Comparison of ENCODE assay signal across 19 mouse cellular contexts in the genomic region with DNA sequence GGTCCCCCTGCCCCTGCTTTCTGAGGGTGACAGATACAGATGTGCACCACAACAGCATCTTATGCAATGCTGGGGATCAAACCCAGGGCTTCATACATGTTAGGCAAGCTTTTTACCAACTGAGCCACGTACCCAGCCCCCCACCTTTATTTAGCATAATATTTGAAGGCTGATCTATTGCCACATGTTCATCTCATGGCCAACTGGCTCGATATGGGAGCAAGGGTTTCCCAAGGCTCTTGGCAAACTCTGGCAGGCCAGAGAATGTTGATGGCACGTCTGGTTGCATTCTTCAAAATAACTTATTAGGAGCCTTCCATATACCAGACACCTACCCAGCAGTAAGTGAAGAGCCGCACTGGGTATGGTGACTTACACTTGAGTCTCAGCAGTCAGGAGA.
"Had no signal": no experiment of that assay in that cellular context is flagged by ENCODE, and none has a peak within 500 bp of the region (broad histone marks: within the 10 kb centered on the region; RNA-seq: fewer than 3 reads in every experiment).

No protein-coding gene starts in this region.

- H3K36me3 ChIP-seq: limb, embryonic 12.5 days; limb, embryonic 15.5 days; lung, embryonic 15.5 days; midbrain, embryonic 10.5 days; neural tube, embryonic 12.5 days; neural tube, embryonic 15.5 days had no signal

- H3K27me3 ChIP-seq: limb, embryonic 15.5 days; lung, embryonic 15.5 days; megakaryocyte, embryonic 14.5 days; neural tube, embryonic 12.5 days had no signal

- H3K4me3 ChIP-seq: limb, embryonic 12.5 days; limb, embryonic 15.5 days; lung, embryonic 15.5 days; megakaryocyte, embryonic 14.5 days; midbrain, embryonic 10.5 days; neural tube, embryonic 12.5 days; neural tube, embryonic 15.5 days had no signal

- DNase-seq: kidney, adult 2 months; kidney, postnatal 36 days; left cerebral cortex, postnatal 4 days; lung, adult 18-20 months; lung, postnatal 10 days; lung, postnatal 36 days; right cerebral cortex, postnatal 14 days; right cerebral cortex, postnatal 4 days had no signal

- H3K4me2 ChIP-seq: limb, embryonic 12.5 days; limb, embryonic 15.5 days; lung, embryonic 15.5 days; neural tube, embryonic 12.5 days; neural tube, embryonic 15.5 days had no signal

- ATAC-seq: intestine, postnatal 0 days had no signal

- H3K27ac ChIP-seq: kidney, postnatal 0 days; limb, embryonic 12.5 days; limb, embryonic 15.5 days; liver, embryonic 14.5 days; lung, embryonic 15.5 days; midbrain, embryonic 10.5 days; neural tube, embryonic 12.5 days; neural tube, embryonic 15.5 days; stomach, postnatal 0 days had no signal

- H3K9ac ChIP-seq: limb, embryonic 12.5 days; limb, embryonic 15.5 days; liver, embryonic 14.5 days; lung, embryonic 15.5 days; neural tube, embryonic 12.5 days; neural tube, embryonic 15.5 days had no signal

- H3K9me3 ChIP-seq: limb, embryonic 12.5 days; limb, embryonic 15.5 days; lung, embryonic 15.5 days; megakaryocyte, embryonic 14.5 days; midbrain, embryonic 10.5 days; neural tube, embryonic 12.5 days; neural tube, embryonic 15.5 days had no signal

- H3K4me1 ChIP-seq: neural tube, embryonic 12.5 days; neural tube, embryonic 15.5 days had no signal
